Mouse (Mus musculus) c-Kit-negative CD71-positive TER-119-positive erythroid progenitor cells, embryonic 14.5 days (primary cell): ENCODE results near the gene Plet1.

Source experiments
- DNase-seq: peaks from one replicate; pipeline ENCODE4 v3.0.0-alpha.2; 2013; ENCODE audit warnings: low read depth, low spot score

Plet1 gene

DNA sequence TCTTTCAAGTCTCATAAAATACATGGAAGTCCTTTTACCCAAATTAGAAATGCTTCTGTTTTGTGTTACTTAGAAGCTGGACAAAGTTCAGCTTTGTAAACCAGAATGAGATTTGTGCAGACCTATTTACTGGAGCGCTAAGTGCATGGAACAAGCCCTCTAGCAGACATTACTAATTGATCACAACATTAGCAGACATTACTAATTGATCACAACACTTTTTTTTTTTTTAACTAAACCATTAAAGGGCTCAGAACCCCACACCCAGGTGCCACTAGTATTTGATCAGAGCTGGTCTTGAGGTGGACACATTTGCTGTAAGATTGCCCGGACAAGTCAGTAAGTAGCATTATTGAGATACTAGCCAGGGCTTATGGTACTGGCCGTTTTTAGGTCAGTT, 39.5 kb downstream of the Plet1 start:
- DNase-seq: no peak

DNA sequence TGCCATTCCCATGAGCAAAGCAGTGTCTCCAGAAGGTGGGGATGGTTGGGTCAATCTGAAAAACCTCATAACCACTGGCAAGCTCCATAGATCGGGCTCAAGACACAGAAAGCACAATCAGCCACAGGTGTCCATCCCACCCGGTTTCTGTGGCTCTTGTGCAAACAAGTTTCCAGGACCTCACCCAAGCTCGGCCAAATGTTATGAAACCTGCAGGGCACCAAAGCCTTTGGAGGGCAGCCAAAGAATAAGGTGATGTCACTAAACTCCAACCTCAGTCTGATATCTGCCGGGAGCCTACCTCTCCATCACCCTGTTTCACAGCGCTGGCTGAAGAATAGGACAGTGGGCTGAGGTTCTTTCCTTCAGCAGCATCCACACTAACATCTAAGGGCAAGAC, 41.6 kb downstream of the Plet1 start:
- DNase-seq: no peak

DNA sequence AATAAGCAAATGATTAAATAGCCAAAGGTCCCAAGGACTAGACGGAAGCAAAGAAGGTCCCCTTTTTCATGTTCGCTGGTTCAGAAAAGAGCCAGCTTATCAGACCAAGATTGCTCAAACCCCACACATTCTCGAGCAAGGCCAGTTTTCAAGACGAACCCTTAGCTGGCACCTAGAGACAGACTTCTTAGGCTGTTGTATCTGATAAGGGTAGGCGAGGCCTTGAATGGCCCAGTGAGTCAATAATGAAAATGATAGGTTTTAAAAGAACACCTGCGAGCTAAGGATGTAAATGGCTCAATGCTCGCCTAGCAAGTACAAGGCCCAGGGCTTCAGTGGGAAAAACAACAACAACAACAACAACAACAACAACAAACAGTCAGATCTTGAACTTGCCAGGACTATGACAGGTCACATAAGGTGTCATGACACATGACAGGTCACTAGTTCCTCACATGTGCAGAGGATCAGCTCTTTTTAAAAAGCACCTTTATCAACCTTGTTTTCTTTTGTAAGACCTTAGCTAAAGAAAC, 42.3 kb downstream of the Plet1 start:
- no peak for DNase-seq

DNA sequence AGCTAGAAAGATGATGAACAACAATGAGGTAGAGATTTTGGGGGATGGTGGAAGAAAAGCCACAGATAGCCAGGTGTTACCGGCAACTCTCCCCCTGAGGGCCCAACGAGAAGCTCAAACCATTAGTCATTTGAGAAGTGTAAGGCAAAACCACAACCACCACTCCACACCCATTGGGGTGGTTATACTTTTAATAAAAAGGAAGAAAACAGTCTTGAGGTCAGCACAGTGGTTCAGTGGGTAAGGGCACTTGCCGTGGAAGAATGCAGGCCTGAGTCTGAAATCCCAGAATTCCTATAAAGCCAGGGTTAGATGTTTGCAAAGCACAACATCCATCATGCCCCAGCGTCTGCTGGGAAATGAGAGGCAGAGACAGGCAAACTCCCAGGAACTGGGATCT, 43.0 kb downstream of the Plet1 start:
- DNase-seq: no peak

DNA sequence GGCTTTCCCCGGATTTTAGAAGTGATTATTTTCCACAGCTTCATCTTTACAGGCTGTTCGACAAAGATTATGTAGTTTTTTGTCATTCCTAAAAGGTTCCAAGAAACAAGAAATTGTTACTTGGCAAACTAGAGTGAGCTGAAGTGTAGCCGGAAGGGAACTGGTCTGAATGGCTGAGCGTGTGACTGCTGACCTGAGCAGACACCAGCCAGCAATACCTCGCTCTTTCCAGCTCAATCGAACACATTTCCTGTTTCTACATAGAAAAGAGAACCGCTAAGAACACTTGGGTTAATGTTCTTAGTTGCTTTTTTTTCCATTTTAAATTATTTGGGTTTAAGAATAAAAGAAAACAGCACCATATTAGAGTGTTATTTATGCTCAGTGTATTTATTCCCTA, 45.8 kb downstream of the Plet1 start:
- no peak for DNase-seq

DNA sequence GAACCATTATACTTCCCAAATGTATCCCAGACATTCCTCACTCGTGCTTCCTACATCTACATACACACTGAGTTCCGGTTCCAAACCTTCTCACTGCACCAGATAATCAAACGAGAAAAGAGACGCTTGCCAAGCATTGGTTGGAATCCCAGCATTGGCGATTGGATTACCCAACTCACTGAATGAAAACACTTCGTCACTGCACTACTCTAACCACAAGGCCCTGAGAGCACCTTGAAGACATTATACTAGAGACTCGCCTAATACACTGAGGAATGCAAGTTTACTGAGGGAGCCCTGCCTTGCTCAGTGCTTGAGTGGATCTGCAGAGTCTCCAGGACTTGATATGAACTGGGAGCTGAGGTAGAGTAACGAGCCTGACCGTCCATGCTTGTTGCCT, 48.1 kb downstream of the Plet1 start:
- no peak for DNase-seq

DNA sequence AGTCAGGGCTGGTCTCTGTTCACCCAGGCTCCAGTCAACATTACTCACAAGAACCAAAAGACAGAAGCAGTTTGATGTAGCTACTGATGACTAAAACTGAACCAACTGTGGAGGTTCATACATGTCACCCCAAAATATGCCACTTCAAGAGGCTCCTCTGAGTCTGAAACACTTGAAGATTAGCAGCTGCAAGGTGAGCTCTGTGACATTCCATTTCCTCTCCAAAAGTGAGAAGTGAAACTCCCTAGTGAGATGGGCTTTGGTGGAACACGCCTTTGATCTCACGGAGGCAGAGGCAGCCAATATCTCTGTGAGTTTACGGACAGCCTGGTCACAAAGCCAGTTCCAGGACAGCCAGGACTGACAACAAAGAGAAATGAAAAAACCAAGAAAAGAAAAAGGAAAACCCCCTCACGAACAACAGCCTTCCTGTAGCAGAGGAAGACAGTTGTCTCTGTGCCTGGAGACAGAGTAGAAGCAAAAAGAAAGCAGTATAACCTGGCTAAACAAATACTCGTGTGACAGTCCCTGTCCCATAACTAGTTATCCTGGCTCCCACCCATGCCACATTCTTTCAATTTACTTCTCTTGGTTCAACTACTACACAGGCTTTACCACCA, 53.6 kb downstream of the Plet1 start:
- DNase-seq: no peak

DNA sequence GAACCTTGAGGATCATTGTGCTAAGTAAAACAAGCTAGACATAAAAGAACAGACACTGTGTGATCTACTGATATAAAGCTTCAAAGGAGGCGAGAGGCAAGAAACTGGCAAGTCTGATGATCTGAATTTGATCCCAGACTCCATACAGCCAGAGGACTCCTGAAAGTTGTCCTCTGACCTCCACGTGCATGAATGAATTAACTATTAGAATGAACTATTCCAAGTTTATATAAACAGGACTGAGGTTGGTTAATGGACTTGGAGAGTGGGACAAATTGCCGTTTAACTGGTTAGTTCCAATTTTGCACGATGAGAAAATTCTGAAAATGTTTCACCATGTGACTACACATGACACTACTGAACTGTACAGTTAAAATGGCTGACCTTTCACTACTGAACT, 54.6 kb downstream of the Plet1 start:
- no peak for DNase-seq

DNA sequence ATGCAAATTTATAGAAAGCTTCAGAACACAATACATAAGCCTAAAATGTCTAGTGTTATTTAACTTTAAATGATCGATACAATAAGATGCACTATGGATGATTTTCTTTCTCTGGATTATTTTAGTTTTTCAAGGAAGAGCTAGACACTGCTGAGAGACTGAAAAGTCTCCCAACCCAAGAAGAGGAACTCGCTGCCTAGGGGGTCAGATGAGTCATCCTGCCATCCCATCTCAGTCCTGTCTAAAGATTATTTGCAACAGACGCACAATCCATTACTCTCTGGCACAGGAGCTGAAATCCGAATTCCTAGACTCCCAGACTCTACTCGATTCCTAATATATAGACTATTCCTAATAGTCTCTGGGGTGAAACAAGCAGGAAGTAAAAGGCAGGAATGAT, 57.9 kb downstream of the Plet1 start:
- DNase-seq: no peak

DNA sequence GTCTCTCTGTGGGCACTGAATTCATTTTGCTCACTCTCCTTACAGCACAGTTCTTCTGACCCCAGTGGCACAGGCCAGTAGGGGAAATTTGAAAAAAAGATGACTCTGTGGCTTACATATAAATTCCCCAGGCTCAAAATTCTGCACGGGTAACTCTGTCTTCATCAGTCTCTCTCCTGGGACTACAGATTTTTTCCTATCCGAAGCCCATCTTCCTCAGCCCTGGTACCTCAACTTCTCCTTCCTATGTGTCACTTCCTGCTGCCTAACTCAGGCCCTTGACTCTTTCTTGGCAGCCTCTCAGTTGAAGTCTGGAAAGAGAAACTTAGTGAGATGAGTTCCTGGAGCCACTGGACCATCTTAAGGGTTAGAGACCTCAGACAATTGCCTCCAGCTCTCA, 59.2 kb downstream of the Plet1 start:
- DNase-seq: no peak

DNA sequence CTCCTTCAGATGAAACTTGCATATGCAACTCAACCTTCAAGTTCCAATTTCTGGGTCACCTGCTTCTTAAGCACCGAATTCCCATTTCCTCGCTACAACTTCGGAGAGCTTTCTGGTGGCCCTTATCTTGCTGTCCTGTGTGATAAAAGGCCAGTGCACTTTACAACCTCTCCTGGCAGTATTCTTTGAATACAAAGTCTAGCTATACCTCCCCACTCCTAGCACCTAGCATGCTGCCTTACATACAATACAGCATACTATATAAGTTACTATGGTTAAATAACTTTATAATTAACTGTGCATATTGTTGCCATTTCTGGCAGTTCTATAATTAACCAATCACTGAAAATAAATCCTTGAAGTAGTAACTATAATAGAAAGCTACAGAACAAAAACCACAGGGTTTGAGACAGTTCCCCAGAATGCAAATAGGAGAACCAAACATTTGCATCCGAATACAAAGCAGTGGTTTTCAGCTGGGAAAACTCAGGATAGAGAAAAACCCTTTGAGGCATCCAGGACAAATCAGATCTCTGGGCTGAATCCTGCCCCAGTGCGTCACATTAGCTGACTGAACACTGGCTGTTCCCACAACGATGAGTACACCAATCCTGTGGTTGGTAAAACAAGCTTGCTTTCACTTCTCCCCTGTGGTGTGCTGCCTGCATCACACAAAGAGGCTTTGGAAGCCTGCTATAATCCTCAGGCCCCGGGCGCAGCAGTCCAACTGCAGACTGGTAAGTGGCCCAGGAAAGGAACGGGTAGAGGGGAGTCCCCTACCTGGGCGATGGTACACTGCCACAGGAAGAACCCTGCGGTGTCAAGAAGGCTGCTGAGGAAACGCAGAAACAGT, 60.1 kb downstream of the Plet1 start, which contains the start of gene Il18:
Gene Il18, plus strand, starts transcription at position 587 of the 853 bp plus-strand sequence.
- no peak for DNase-seq

DNA sequence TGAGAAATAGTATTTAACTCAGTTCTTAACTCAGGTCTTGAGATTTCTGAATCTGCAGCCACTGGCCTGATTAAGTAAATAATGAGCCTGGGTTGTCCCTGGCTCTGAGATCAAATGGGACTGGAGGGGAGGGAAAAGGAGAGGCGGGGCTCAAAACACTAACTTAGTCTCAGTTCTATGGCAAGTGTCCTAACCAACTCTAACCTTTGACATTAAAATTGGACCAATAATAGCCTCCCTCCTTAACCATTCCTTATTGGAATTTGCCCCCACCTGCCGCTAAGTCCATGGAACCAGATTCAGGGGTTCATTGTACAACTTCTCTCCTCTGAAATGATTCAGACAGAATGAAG, 60.7 kb downstream of the Plet1 start, which contains the start of gene Bco2:
Gene Bco2, minus strand, starts transcription at position 88 of the 353 bp plus-strand sequence.
- no peak for DNase-seq
